Mouse (Mus musculus) fat pad, adult 2 months (tissue): ENCODE measurements at regions not wholly inside any gene's neighbourhood (a gene's known extent, or its start where the extent isn't known, plus 50 kb on each side); places are given as distances from the start of the nearest gene placed in this dataset.
"Not testable (repeated sequence)": the region's sequence is repeated elsewhere in the genome, so short reads cannot be mapped to it uniquely, and the experiment has no call there.

Experiments used
- DNase-seq: peaks from one replicate; pipeline ENCODE4 v3.0.0-alpha.2; 2011; ENCODE audit warnings: low read depth, low spot score; ENCODE audit errors: extremely low read depth

GRCm38 (mm10) chr13:82058131-82058731 lies 275.4 kb downstream of the Cetn3 start:
- DNase-seq, result no peak

- peak; percentile 36 for DNase-seq
Observed at GRCm38 (mm10) chr13:82058872-82059271, 276.0 kb downstream of the Cetn3 start.

GRCm38 (mm10) chr13:82059498-82059897 lies 276.6 kb downstream of the Cetn3 start:
- no peak for DNase-seq

DNA sequence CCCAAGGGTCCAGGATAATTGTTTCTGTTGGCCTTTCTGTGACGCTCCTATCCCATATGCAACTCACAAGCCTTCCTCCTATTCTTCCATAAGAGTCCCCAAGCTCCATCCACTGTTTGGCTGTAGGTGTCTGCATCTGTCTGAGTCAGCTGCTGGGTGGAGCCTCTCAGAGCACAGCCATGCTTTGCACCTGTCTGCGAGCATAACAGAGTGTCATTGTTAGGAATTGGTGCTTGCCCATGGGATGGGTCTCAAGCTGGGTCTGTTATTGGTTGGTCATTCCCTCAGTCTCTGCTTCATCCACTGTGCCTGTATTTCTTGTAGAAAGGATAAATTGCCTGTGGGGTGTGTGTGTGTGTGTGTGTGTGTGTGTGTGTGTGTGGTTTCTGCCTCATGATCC lies 281.0 kb downstream of the Cetn3 start:
- not testable (repeated sequence) for DNase-seq

DNA sequence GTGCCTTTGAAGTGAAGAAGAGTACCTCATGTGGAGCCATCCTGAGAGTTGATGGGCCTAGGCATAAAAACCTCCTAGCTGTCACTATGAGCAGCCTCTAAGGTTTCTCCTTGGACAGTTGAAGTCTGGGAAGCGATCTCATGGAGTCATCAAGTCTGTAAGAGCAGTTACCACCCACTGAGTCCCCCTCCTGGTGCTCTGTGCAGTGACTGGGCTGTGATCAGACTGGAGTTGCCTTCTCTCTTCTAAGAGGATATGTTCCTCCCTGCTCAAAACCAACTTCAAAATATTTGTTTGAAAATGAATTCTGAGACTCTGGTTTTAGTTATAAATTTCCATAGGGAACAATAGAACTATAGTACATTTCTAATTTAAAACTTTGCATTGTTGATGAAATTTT lies 283.3 kb downstream of the Cetn3 start:
- no peak for DNase-seq

DNA sequence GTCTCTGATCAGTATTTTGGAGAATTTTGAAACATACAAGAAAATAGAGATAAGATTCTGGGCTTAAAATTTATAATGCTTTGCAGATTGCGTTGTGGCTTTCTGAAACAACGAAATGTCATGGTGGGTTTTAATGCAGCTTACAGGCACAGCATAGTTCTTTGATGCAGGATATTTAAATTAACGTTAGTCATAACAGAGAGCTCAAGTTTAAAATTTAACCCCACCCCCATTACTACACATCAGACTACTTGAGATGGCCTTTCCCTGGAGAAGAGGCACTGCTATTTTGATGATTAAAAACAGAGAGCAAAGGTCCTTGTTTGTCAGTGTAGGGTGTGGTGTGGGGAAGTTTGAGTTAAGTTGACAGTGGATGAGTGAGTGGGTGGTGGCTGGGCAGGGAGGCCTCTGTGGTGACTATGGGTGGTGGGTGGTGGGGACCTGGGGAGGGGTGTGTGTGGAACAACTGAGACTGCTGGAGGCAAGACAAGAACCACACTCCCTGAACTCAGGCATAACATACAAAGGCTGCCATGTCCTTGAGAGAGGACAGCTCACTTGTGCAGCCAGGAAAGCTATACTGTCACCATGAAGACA lies 283.9 kb downstream of the Cetn3 start:
- DNase-seq, result no peak

DNA sequence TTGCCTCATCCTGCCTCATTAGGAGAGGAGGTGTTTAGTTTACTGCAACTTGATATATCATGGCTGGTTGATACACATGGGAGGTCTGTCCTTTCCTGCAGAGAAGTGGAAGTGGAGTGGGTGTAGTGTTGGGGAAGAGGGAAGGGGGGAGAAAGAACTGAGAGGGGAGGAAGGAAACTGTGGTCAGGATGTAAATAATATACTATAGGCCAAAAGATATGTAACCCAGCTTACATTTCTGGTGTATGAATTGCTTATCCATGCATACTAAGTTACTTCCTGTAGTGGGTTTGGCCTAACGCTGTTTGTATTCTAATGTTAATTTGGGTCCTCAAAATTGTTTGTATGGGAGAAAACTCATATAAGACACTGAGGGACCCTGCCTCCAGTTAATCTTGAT lies 289.6 kb downstream of the Cetn3 start:
- no peak for DNase-seq

DNA sequence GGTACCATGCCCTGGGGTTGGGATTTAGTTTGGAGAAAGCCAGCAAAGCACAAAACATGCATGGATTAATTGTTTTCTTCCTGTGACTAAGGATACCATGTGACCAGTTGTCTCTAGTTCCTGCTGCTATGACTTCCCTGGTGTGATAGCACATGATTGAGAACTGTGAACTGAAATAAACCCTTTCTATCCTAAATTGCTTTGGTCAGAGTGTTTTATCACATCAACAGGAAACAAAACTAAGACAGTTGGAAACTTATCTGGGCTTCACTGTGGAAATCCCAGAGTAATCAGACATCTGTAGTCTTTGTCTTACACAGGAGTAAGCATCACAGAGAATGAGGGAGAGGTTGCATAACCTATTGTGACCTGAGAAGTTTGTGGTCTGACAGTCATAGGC lies 290.5 kb downstream of the Cetn3 start:
- no peak for DNase-seq

GRCm38 (mm10) chr13:82081375-82081774 lies 298.5 kb downstream of the Cetn3 start:
- DNase-seq, result no peak

DNA sequence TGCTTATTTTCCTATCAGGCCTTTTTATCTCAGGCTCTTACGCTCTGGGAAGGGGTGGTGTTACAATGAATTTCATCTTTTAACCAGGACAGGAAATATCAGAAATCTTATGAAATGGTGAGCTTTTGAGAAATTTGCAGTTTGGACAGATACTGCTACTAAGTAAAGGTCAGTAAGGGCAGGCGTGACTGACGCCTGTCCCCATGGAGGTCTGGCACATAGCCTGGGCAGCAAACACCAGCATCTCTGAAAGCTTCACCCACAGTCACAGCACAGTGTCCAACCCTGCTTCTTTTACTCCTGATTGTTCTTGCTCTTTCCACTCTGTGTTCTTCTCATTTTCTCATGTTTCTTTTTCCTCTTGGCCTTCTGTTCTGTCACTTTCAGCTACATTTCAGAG lies 304.8 kb downstream of the Cetn3 start:
- no peak for DNase-seq

DNA sequence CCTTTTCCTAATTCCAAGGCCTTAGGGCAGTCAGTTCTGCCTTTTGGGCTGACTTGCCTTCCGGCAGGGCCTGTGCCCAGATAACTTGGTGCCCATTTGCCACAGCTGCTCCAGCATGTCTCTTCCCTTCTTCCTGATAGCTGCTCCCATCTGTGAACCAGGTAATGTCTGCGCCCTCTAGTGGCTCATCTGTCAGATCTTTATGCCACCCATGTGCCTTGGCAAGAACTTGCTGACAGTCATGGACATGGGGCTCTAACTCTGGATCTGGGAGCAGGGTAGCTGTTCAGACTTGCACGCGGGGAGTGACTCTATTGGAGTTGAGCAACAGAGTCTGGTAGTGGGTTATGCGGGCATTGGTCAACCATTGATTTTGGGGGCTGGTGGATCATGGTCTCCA lies 309.3 kb downstream of the Cetn3 start:
- DNase-seq, result no peak

DNA sequence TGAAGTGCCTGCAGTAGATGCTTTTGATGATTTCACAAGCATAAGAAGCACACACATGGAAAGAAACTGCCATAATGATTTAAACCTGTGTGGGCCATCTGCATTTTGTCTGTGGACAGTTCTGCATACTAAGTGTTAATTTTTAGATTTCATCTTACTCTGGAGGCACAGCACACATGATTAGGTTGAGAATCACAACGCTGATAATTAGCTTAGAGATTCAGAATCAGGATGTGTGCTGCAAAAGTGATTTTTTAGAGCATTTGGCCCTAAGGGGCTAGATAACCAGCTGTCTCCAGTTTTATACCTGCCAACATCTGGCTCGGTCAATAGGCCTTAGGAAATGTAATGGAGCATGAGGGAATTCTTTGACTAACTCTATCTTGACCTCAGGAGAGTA lies 323.2 kb downstream of the Cetn3 start:
- no peak for DNase-seq

GRCm38 (mm10) chr13:82129777-82130735 lies 347.2 kb downstream of the Cetn3 start:
- no peak for DNase-seq
